Mouse (Mus musculus) retina, embryonic 14.5 days (tissue): ENCODE measurements around the gene Tubb5.

ENCODE experiments used
- DNase-seq: peaks from one replicate; pipeline ENCODE4 v3.0.0-alpha.2; 2015; ENCODE audit warnings: low spot score

Gene Tubb5

DNA sequence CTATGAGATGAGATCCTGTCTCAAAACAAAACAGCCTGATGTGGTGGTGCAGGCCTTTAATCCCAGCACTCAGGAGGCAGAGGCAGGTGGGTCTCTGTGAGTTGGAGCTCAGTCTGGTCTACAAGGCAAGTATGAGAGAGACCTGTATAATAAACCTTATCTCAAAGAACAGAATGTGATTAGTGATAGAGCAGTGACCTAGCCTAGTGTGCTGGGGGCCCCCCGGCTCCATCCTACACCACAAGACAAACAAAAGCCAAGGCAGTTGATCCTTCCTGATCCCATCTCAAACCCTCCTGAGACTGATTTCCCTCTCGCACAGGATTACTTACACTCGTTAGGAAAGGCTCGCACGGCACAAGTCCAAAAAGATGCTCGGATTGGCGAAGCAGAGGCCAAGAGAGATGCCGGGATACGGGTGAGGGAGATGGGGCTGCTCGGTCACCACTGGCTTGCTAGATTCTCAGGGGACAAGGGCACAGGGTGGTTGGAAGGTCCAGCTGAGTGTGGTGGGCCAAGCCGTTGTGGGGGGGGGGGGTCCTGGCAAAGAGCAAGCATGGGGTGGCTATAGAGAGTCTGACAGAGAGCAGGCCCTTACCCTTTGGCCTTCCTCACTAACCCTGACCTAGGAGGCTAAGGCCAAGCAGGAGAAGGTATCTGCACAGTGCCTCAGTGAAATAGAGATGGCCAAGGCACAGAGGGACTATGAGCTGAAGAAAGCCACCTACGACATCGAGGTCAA, 12.8 kb downstream of the Tubb5 start:
- DNase-seq, result no peak

DNA sequence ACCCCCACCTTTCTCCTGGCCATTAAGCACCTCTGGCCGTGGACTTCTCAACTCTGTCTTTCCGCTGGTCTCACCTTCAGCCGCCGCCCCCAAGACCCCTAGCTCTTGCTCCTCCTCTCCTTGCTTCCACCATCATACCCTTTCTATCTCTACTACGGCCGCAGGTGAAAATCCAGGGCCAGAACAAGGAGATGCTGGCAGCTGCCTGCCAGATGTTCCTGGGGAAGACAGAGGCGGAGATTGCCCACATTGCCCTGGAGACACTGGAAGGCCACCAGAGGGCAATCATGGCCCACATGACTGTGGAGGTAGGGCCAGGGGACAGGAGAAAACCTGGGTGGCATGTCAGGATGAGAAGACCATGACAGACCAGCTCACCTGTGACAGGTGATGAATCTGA, 13.7 kb downstream of the Tubb5 start:
- DNase-seq, result no peak

- DNase-seq, result peak; percentile 89
Observed at GRCm38 (mm10) chr17:35822964-35823937, 14.9 kb downstream of the Tubb5 start, which contains the start of gene Flot1. Flot1 (plus strand) TSS chr17:35823230.

GRCm38 (mm10) chr17:35822564-35822963, 15.5 kb downstream of the Tubb5 start:
- DNase-seq, result no peak

DNA sequence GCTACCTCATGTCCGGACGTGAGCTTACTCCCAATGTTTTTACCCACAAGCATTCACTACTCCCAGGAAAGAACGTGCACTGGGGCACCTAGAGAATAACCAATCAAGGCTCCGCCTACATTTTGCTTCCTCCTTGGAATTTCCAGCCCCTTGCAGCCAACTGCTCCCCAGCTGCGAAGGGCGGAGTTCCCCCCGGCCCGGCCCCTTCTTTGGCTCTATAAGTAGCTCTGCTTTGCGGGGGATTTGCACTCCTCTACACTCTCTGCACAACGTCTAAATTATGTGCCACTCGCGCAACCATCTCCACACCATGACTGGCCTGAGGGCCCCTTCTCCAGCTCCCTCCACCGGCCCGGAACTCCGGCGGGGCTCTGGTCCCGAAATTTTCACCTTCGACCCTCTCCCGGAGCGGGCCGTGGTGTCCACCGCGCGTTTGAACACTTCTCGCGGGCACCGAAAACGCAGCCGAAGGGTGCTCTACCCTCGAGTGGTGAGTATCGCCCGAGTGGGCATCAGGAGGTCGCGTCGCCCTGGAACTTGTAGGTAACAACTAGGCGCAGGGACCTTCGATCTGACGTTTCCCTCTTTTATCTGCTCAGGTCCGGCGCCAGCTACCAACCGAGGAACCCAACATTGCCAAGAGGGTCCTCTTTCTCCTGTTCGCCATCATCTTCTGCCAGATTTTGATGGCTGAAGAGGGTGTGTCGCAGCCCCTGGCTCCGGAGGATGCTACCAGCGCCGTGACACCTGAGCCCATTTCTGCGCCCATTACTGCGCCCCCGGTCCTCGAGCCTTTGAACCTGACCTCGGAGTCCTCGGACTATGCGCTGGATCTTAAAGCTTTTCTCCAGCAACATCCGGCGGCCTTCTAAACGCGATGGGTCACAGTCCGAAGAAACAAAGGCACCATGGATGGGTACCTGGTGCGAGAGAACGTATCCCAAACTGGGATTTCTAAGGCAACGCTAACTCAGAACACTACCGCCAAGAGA, 16.4 kb downstream of the Tubb5 start, which contains the start of gene Ier3:
Gene Ier3 (plus strand): TSS at position 246 of the 992 bp plus-strand sequence.
- peak; percentile 74 for DNase-seq

- no peak for DNase-seq
Observed at GRCm38 (mm10) chr17:35820111-35820510, 18.0 kb downstream of the Tubb5 start.

DNA sequence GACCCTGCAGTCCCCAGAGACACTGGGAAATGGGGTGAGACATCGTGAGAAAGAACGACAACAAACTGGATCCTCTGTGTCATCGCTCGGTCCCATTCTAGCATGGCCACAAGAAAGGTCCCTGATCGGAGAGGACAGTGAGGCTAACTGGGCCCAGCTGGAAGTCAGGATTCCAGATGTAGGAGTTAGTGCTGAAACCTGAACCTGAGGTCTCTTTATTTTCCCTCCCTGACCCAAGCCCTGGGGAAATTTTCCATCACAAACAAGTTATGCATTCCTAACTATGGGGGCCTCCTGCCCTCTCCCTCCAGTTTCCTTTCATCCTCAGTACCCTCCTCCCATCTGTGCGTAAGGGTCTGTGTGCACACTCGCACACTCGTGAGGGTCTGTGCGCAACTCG, 20.9 kb downstream of the Tubb5 start:
- DNase-seq, result no peak

DNA sequence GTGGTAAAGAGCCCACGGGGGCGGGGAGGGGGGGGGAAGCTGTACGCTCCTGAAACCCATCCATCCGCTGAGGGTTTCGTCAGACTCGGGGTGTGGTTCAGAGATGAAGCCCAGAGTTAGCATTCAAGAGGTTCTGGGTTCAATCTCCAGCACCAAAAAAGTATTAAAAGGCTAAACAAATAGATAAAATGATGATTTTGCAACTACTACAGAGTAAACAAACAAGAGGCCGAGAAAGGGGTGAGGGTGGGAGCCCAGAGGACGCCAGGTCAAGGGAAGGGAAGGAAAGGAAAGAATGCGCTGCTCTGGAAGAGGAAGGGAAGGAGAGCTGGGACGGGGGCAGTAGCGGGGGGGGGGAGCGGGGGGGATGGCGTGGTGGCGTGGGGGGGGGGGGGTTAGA, 21.4 kb downstream of the Tubb5 start:
- DNase-seq, result no peak

GRCm38 (mm10) chr17:35815836-35816235, 22.3 kb downstream of the Tubb5 start:
- no peak for DNase-seq

DNA sequence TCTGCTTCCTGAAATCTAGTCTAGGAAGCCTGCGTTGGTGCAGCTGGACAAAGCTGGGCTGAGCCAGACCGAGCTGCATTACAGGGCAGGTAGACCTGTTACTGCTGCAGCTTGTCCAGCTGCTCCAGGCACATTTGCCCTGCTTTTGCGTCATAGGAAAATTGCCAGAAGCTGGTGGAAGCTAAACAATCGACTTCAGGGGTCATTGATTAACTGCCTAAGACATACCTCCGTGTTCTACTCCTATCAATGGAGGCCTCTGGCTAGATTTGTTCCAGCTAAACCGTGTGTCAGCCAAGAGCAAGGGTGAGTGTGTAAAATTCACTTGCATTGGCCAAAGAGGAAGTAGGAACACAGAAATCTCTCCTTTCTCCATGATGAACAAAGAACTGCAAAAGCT, 23.4 kb downstream of the Tubb5 start:
- no peak for DNase-seq

DNA sequence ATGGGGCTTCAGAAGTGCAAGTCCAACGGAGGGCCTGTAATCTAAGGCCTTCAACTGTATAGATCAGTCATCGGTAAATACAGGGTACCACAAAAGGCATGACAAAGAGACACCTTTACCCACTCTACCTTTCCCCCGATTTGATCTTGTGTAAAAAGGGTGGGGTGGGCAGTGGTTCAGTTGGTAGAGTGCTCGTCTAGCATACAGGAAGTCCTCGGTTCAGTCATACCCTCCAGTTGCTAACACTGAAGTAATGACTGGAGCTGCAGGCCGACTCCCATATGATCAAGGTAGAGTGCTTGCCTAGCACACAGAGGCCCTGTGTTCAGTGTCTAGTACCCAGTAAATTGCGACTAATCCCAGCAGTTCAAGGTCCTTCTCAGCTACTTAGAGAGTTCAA, 24.5 kb downstream of the Tubb5 start:
- no peak for DNase-seq

DNA sequence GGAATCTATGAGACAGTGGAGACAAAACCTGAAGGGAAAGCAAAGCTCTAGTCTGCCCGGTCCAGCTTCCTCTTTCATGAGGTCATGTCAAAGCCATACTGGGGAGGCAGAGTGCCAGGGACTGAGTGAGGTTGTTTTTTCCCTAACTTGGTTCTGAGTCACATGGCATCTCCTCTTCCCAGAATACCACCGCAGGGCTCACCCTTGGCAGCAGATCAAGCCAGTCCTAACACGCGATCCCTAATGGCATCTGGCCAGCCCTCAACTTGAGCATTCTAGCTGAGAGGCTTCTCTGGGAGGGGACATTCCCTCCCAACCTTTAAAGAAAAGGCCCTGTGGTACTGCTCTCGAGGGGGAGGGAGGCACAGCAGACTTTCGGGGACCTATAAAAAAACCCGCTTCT, 24.9 kb downstream of the Tubb5 start:
- DNase-seq, result no peak

DNA sequence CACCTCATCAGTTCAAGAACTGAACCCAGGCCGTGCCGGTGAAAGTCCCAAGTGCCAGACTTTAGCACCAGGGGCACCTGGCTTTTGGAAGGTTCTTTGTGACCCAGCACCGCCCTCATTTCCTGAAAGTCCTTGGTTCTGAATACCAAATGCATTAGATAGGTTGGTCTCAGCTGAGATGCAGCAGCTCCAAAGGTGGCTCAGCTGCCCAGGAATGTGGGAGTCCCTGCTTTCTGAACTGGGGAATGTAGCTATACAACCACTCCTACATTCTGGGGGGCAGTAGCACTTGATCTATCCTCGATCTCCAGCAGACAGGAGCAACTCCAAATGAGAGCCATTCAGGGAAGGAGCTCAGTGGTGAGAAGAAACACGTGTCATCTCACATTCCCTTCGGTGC, 25.4 kb downstream of the Tubb5 start:
- no peak for DNase-seq

DNA sequence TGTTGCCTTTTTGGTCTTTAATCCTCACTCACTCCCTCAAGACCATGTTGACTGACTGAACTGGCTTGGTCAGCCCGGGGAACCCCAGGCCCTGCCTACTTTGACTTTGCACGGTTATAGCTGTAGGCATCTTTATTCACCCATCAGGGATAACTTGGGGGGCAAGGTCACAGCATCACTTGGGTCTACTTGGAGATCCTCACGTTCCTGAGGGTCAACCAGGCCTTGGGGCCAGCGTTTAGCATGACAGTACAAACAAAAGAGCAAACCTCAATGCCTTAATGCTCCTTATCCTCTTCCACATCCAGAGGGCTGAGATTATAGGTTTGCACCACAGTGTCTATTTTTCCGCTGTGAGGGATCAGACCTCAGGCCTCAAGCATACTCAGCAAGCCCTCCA, 25.8 kb downstream of the Tubb5 start:
- DNase-seq, result no peak

- DNase-seq, result no peak
Observed at GRCm38 (mm10) chr17:35810900-35811648, 27.0 kb downstream of the Tubb5 start.

DNA sequence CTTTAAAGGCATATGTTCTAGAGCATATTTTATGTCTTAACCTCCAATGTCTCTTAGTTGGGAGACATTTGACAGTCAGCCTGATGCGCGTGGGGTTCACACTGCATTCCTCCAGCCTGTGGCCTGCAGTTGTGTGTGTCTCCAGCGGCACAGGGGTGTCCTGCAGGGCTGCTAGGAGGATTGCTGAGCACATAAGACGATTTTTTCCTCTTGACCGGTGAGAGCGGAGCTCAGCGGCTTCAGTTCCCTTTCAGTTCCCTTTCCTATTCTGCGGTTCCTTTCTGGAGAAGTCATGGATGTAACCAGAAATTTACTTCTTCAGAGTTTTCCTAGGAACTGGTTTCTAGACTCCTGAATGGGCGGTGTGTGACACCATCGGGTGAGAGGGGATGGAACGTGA, 28.7 kb downstream of the Tubb5 start:
- no peak for DNase-seq

DNA sequence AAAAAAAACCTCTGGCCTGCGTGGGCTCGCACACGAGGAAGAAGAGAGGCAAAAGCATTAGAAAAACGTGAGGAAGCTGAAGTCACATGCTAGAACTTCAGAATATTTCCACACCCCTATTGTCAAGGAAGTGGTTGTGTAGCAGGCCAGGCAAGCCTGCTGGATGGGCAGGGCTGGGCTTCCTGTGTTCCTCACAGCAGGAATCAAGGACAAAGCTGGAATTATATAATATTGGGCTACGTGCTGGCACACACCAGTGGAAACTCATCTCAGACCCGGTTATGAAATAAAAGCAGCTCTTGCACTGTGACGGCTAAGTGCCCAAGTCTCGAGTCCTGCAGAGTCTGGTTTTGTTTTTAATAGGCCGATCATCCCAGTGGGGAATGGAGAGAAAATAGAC, 30.0 kb downstream of the Tubb5 start:
- DNase-seq, result no peak

- no peak for DNase-seq
Observed at GRCm38 (mm10) chr17:35803858-35804399, 34.2 kb downstream of the Tubb5 start.

DNA sequence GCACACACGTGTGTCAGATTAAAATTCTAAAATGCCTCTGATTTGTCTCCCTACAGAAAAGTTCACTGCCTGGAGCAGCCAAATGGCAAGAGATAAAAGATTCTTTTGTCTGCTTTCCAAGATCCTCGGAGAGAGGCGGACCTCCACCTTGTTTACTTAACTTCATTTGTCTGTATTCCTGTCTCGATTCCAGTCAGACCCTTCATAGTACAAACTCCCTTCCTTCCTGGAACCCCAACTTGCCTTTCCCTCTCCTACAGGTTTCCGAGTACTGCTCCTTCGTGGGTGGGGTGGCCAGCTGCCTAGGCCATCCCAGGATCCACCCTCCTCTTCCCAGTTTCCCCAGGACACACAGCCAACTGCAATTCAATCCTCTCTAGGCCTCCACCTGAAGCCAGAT, 35.1 kb downstream of the Tubb5 start:
- DNase-seq, result no peak

DNA sequence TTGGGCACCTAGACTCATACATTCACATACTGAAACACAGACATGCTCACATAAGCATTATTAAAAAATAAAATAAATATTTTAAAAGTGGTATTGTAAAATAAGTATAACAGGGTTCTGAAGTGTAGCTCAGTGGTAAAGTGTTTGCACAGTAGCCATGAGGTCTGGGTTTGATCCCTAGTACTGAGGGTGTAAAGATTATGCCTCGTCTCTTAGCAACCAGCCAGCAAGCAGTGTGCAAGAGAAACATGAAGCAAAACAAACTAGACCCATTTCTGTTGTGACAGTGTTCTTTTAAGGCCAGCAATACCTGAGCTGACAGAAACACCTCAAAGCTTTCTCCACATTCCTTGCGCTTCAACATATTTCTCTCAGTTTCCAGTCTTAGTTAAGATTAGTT, 37.2 kb downstream of the Tubb5 start:
- DNase-seq, result no peak

DNA sequence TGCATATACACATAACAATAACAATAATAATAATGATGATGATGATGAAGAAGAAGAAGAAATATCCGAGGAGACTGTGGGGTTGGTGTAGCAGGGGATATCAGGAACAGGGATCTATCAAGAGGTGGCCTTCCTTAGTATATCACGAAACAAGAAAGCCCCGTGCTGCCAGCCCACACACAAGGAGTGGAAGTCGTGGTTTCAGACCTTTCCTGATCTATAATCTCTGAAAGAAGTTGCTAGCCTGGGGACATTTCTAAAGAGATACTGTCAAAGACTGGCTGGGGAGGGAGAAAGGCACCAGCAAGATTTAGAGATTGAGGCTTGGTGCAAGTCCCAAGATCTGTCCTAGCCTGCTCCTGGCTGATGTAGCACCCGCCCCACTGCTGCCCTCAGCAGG, 41.3 kb downstream of the Tubb5 start:
- no peak for DNase-seq
